Mouse (Mus musculus) left cerebral cortex, postnatal 14 days (tissue): ENCODE results near the gene Frs3. TPM values are rescaled to one million over a fixed set of nuclear protein-coding genes. Genes with fewer than 3 reads are reported as not detected.
A peak's percentile ranks its signal among the peaks of the same experiment; 100 is the strongest.

Source experiments
- DNase-seq, 2 experiments: peaks; one replicate each; pipeline ENCODE4 v3.0.0; 2021 to 2022; ENCODE audit warnings: low spot score in 2 of 2, mixed read lengths in 1 of 2
- intact Hi-C: fragments of 180-260 bp; cut with DNase I; formaldehyde crosslinking; loops from one replicate; pipeline ENCODE4 v1.15.1; 2025
- total RNA-seq, 2 experiments: library from RNA; stranded (reverse); gene quantifications; 2 replicates each; pipeline ENCODE4 v1.2.3; 2021

Frs3 gene
- total RNA-seq, 2 experiments from 2014 or later: 23.4 to 26.1 TPM

DNA sequence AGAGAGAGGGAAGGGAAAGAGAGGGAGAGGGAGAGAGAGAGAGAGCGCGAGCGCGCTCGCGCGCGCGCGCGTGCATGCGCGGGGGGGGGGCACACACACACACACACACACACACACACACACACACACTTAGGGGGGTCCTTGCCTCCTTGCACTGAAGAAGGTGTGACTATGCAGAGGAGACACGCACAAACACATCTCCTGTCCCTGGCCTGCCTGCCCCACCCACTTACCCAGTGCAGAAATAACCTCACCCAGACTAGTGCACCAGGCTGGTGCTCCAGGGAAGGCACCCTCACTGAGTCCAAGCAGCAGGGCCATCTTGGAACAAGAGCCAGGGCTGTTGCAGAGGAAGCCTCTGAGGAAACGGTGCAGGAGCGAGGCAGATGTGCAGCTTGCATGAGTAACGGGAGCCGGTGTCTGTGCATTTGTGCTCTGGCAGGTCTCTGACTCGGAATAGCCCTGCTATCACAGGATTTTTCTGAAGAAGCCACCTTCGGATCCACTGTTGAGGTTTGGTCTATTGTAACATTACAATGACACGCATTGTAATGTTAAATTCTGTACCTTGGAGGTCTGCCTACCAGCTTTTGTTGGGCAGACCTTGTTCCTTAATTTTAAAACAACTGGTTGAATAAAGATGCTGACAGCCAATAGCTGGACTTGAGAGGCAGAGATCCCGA lies 24.2 kb downstream of the Frs3 start:
- DNase-seq: no peak
- intact Hi-C loops: no loop called here

DNA sequence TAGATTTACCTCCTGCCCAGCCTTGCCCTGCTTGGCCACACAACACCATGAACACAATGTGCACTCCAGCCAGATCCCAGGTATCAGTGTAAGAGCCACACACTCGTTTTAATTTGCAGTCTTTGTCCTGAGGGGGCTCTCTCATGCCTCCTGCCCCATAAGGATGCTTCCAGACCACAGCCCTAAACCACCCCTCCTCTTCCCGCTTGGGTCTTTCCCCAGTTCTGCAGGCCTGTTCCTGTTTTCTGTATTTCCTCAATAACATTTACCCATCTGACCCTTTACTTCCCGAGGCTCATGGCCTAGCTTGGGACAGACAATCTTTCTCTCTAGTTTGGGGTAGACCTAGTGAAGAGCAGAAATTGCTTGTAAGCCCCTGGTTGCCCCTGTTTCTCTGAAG lies 26.2 kb downstream of the Frs3 start:
- intact Hi-C loops: no loop called here
- DNase-seq: no peak

DNA sequence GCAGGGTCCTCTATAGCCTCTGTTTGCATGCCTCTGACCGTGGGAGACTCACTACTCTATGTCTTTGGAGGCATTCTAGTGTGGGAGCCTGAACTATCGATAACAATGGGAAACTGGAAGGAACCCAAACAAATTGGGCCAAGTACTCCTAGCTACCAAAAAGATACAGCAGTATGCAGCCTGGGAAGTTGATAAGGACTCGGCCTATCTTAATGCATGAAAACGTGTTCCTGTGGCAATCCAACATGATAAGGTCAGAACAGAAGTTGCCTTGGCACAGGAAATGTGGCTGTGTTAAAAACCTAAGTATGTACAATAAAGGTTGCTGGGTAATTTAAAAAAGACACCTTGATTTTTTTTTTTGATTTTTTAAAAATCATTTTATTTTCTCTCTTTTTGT lies 32.4 kb downstream of the Frs3 start:
- no peak for DNase-seq
- intact Hi-C loops: no loop called here

DNA sequence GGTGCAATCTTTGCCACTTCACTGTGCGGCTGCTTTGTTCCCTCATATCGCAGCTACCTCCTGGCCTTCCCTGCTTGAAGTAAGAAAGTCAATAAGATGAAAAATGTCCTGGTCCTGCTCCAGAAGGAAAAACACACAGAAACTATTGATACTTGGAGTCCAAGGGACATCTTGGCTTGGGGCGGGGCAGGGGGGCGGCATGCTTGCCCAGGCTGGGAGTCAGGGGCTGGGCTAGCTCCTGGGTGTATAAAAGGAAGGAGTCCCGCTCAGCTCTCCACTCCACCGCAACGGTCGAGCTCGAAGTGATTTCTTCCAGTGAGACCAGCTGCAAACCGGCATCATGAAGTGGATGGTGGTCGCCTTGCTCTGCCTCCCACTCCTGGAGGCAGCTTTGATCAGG lies 37.7 kb downstream of the Frs3 start, which contains the start of gene Pgc:
Gene Pgc, plus strand, starts transcription at position 277 of the 400 bp plus-strand sequence.
- intact Hi-C loops: no loop called here
- DNase-seq: no peak

DNA sequence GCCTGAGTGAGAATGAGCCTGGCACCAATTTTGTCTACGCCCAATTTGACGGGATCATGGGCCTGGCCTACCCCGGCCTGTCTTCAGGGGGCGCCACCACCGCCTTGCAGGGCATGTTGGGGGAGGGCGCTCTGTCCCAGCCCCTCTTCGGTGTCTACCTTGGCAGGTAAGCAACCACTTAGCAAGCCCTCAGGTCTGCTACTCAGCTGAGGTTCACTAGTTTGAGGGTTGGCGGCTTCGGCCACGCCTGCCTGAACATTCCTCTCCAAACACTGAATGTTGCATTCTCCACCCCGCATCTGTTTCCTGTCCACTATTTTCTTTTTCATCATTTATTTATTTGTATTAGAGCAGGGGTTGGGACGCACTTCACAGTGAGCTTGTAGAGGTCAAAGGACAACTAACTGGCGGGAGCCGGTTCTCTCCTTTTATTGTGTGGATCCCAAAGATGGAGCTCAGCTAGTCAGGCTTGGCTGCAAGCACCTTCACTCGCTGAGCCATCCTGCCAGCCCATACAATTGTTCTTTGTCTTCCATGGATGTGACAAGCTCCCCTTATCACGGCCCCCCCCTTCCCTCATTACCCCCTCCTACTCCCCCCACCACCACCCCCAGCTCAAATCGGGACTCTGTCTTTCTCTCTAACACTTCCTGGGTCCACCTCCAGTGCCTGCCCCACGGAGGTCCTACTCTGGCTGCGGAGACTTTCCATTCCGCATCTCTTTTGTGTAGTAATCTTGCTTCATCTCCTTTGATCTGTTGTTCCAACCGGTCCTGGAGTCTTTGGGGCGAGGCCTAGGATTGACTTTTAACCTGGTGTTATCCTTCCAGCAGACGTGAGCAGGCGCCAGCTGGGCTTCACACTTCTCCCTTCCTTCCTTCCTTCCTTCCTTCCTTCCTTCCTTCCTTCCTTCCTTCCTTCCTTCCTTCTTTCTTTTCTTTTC lies 42.1 kb downstream of the Frs3 start:
- no peak for DNase-seq
- intact Hi-C loops: no loop called here

DNA sequence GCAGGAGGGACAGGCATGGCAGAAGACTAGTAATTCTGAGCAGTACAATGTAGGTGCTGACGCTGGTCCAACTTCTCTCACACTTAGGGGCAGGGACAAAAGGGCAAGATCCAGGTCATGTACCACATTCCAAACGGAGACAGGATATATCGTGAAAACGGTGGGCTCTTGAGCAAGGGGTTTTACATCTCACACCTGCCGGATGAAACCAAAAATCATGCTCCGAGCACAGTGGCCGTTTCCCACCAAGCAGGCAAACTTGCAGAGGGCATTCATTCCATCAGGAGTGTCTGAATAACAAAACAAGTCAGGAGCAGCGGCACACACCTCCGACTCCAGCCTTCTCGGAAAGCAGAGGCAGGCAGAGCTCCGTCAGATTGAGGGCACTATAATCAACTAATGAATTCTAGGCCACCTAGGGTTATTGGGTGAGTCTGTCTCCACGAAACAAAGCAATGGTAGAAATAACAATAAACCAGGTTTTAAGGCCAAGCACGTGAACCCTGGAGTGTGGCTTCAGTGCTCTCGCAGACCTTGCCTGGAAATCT lies 46.8 kb downstream of the Frs3 start:
- DNase-seq: no peak
- intact Hi-C loops: loop anchor here (5.0 kb wide), 1 partner anchor 38 kb away; no protein-coding TSS in a partner anchor

DNA sequence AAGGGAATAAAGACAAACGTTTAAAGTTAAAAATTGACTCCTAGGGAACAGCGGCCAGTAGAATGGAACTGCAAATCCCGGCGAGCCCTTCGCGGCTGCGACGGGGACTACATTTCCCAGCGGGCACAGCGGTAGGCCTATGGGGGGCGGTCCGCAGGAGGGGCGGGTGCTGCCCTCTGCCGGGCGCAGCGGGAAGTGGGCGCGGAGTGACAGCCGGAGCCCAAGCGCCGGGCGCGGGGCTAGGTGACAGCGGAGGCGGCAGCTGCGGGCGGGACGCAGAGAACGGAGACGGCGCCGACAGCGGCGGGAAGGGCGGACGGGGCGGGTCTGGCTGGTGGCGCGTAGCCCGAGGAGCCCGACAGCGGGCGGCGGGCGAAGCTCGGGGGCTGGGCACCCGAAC lies 48.0 kb downstream of the Frs3 start, which contains the start of gene Tfeb:
Gene Tfeb, plus strand, starts transcription at position 175 of the 400 bp plus-strand sequence.
- intact Hi-C loops: loop anchor here (5.0 kb wide), 1 partner anchor 40 kb away; no protein-coding TSS in a partner anchor
- peak; percentile 96 to 98 for DNase-seq

DNA sequence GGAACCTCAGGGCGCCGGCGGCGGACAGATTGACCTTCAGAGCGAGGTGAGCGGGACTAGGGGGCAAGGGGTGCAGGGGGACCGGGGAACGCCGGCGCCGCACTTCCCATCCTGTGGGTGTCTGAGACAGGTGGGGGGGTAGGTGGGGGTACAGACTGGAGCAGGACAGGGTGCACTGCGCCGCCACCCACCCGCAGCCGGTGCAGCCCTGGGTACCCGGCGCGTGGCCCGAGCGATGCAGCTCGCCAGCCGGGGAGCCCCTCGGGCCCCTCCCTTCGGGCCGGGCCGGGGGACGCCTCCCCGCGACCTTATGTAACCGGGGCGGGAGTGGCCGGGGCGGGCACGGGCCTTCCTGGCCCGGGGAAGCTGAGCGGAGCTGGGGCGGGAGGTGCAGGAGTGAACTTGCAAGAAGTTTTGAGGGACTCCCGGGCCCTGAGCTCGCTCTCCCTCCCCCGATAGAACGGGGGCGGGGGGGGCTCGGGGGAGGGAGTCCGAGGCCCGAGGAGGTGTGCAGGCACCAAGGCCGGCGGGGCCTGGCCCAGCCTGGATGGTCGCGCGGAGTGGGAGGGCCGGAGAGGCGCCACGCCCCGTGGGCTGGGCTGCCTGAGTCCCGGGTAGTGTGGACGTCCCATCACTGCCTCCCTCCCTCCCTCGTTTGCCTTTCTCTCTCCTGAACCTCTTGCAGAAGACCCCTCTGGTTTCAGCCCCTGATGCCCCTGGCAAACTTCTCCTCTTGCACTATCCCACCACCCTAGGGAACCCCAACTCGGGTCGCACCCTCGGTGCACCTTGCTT lies 48.6 kb downstream of the Frs3 start:
- peak; percentile 60 to 74 for DNase-seq
- intact Hi-C loops: loop anchor here (5.0 kb wide), 1 partner anchor 40 kb away; no protein-coding TSS in a partner anchor

DNA sequence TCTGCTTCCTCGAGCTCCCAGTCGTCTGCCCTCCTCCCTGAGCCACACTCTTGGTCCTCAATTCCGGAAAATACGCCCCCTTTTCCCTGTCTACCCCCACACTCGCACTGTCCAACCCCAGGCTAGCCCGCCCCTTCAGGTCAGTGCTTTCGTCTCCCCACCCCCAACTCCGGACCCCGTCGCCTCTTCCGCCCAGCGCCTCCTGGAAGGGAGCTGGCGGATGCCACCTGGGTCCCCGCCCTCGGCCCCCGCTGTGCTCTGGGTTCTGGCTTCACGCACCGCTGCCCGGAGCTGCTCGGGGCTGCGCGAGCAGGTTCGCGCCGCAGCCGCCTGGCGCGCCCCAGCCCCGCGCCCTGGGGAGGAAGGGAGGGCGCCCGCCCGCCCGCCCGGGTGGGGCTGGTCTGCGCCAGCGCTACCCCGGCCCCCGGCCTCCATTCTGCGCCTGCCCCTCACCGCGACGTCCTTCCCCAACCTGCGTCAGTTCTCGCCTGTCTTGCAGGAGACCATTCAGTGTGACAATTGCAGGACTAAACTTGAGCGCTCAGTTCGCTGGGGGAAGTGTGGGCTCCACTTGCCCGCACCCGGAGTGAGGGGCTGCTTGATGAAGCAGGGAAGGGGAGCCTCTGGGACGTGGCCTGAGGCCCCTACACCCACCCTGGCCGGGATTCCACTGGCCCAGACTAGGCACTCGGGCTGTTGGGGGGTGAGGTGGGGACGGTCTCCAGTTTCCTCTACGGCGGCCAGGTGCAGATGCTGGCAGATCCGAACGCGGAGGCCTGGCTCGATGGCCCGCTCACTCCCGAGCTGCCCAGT lies 49.4 kb downstream of the Frs3 start:
- intact Hi-C loops: loop anchor here (5.0 kb wide), 1 partner anchor 41 kb away; no protein-coding TSS in a partner anchor
- DNase-seq: no peak

DNA sequence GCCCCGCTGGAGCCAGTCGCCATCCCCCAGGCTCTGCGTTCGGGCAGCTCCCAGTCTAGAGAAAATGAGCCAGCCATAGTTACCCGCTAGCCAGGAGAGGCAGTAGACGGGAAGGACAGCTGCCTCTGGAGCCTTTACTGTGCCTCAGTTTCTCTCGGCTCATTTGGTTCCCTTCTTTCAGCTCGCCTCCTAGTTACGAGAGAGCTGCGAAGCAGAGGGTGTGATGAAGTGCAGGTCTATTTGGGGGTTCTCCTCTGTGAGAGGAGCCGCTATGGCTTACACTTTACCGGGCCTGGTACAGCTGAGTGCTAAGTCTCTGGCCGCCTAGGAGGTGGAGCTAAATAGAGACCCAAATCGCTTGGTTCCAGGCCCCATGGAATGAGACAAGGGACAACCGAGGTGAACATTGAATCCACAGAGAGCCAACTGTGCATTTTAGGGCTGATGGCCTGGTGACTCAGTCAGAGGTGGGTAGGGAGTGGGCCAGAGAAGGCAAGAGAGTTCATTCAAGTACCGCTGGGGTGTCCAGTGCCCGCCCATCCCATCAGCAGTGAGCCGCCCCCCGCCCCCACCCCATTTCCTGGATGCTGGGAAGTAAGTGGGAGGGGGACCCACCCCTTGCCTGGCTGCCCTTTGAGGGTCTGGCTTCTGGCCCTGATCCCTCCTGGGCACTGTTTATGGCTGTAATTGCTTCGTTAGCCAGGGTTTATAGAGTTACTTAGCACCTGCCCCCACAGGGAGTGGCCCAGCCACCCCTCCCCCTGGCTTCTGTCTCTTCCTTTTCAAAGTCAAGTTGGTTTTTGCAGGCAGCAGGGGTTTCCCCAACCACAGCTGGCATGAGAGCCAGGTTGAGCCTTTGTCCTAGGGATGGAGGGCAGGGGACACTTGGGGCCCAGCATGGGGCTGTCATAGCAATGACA lies 50.3 kb downstream of the Frs3 start:
- DNase-seq: no peak
- intact Hi-C loops: loop anchor here (5.0 kb wide), 1 partner anchor 42 kb away; no protein-coding TSS in a partner anchor

DNA sequence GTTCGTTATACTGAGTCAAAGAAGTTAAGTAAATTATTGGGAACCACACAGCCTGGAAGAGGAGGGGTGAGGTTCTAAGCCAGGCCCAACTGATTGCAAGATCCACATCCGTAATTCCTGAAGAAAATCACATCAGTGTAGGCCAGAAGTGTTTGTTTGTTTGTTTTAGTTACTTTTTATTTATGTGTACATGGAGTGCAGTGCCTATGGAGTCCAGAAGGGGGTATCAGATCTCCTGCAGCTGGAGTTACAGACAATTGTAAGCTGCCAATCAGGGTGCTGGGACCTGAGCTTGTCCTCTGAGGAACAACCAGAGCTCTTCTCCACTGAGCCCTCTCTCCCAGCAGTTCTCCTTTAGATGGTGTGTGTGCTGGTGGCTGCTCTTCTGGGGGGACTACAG lies 51.4 kb downstream of the Frs3 start:
- no peak for DNase-seq
- intact Hi-C loops: no loop called here

DNA sequence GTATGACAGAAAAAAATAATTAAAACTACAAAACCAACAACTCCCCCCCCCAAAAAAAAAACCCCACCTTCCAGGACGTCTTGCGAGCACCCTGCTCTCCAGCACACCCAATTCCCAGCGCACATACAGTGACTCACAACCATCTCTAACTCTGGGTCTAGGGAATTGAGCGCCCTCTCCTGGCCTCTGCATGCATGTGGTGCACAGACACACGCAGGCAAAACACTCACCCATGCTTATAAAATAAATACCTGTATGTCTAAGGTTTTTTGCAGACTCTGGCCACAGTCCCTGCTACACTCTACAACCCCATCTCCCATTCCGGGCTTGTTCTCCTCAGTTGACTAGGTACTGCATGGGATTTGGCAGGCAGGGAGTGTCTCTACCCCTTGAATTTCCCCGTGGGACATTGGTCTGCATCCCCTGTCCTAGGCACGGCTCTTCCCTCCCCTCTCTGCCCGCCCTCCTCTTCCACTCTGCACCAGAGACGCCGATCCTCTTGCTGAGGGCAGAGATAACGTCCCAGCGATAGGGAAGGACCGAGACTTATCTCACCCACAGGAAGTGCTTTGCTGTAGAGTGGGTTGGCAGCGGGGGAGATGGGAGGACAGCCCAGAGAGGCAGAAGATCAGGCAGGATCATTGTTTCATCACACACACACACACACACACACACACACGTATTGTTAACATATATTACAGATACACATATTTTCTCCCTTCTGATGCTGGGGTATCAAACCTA lies 54.3 kb downstream of the Frs3 start:
- DNase-seq: no peak
- intact Hi-C loops: no loop called here

DNA sequence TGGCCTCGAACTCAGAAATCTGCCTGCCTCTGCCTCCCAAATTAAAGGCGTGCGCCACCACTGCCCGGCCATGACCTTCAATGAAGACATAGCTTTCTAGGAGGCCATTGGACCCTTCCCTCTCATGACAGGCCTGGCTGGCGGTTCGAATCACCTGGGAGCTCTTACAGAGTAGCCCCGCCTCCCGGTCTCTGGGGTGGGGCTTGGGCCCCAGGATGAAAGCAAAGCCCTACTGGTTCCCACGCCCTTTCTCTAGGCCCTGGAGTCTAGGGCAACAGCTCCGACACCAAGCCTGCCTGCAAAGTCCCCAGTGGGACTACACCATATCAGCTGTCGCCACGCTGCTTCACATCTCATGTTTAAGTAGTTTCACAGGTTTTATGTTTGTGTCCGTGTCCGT lies 55.3 kb downstream of the Frs3 start:
- DNase-seq: no peak
- intact Hi-C loops: no loop called here

DNA sequence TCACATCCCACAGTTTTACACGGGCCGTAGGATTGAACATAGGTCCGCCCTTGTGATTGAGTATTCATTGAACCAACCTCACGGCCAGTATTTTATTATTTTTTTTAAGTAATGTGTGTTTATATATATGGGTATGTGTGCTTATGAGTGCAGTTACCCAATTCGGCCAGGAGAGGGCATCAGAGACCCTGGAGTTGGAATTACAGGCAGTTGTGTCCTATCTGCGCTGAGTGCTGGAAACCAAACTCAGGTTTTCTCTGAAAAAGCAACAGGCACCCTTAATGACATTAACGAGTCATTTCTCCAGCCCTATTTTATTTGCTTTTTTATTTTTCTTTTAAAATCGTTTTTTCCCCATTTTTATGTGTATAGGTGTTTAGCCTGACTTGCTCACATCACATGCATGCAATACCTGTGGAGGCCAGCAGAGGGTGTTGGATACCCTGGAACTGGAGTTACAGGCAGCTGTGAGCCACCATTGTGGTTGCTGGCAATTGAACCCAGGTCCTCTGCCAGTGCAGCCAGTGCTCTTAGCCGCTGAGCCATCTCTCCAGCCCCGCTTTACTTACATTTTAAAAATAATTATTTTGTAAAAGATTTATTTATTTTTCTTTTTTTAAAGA lies 56.0 kb downstream of the Frs3 start:
- intact Hi-C loops: no loop called here

DNA sequence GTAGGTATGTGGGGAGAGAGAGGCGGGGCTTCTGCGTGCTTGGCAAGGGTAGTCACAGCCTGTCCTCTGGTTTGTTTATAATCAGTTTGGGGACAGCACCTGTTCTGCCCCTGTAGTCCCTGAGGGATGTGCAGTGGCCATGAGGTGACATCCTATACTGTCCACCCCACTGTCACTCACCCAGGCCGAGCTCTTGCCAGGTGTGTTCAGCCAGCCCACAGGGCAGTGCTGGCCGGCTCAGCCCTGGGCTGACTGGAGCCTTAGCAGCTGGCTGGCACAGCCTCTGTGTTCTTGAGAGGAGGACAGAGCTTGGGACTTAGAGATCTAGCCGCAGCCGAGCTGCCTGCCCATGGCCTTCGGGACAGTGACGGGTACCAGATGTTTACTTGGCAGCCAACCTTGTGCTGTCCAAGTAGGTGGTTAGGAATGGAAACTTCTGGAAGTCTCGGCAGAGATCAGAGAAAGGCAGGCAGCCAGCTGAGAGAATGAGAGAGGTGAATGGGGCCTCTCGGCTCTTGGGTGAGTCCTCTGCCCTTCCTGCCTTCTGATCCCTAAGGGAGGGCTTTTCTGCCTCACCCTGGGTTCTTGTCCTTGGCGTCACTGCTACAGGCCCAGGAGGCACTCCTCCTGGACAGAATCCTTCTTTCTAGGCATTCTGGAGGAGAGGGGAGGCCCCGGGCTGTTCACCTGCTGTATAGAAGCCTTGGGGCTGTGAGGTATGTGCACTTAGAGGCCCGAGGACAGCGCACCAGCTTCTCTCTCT lies 60.1 kb downstream of the Frs3 start:
- no peak for DNase-seq
- intact Hi-C loops: no loop called here

More for the DNA sequence above, 56.0 kb downstream of the Frs3 start:
- DNase-seq: no peak

DNA sequence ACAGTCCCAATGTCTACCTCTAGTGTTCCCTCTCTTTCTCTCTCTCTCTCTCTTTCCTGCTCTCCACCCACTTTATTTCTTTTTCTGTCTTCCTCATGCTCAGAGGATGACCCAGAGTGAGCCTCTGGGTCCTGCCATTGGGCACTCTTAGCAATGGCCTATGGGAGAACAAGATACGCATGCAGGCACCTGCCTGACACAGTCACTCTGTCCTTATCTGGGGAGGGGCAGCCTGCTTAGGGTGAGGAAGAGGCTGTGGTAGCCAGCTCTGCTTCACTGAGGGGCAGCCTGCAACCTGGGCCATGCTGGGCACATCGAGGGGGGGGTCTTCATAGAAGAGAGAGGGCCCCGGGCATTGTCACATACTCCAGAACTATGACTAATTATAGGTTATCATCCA lies 60.8 kb downstream of the Frs3 start:
- DNase-seq: no peak
- intact Hi-C loops: no loop called here
